Mouse (Mus musculus): ENCODE data around the gene Scd2. TPM values are rescaled to one million over a fixed set of nuclear protein-coding genes. Genes with fewer than 3 reads are reported as not detected.

Gene Scd2
- total and polyA plus RNA-seq, 2 experiments from 2014 or later = 274 to 1,071 TPM

- no peaks in the 10 kb centered on the region for H3K27me3 ChIP-seq (ENCODE audit: insufficient read depth, low read length)
- no peak overlapping the region for H3K4me2 ChIP-seq (ENCODE audit: low read depth, low read length)
- no peak for TF ChIP-seq CTCF (IDR thresholded peaks at IDR 0.05; ENCODE audit: low read depth)
- no peak overlapping the region for H3K4me3 ChIP-seq (ENCODE audit: low read length)
- H3K9ac ChIP-seq (replicated peaks; ENCODE audit: low read length) = no peak overlapping the region
- H3K36me3 ChIP-seq (ENCODE audit: insufficient read depth, low read length) = peaks cover 6% of the 10 kb centered on the region; the same call in 1 of the 2 replicates
- ATAC-seq (no peak), DNase-seq (ENCODE audit: low spot score) (no peak)
- WGBS = 25% methylated on average over 5 of the region's 5 CpGs
- H3K27ac ChIP-seq = no peak overlapping the region
- H3K9me3 ChIP-seq (ENCODE audit: low read length) = no peaks in the 10 kb centered on the region
- peaks cover 3% of the 10 kb centered on the region; the same call in 1 of the 2 replicates for H3K4me1 ChIP-seq (ENCODE audit: insufficient read depth, low read length)
Observed at GRCm38 (mm10) chr19:44310814-44311213, 17.3 kb downstream of the Scd2 start.

GRCm38 (mm10) chr19:44311306-44312006 lies 18.0 kb downstream of the Scd2 start:
- no peak for DNase-seq (ENCODE audit: low spot score)
- 48% methylated on average over 8 of the region's 8 CpGs for WGBS
- Histone ChIP-seq H3K9me3 (ENCODE audit: low read length) (no peaks in the 10 kb centered on the region), H3K36me3 (ENCODE audit: insufficient read depth, low read length) (peaks cover under 1% of the 10 kb centered on the region; the same call in 1 of the 2 replicates), H3K4me3 (ENCODE audit: low read length) (no peak overlapping the region), H3K9ac (replicated peaks; ENCODE audit: low read length) (0 out of 2 replicates have a peak overlapping the region, but pooled peaks have one; percentile 17), H3K27me3 (ENCODE audit: insufficient read depth, low read length) (no peaks in the 10 kb centered on the region), H3K4me1 (ENCODE audit: insufficient read depth, low read length) (peaks cover 3% of the 10 kb centered on the region; the same call in 1 of the 2 replicates), H3K4me2 (ENCODE audit: low read depth, low read length) (no peak overlapping the region), H3K27ac (peak overlapping the region; percentile 51; the same call in 1 of the 2 replicates)
- no peak for ATAC-seq
- TF ChIP-seq CTCF (IDR thresholded peaks at IDR 0.05; ENCODE audit: low read depth) = no peak

- Histone ChIP-seq H3K9ac (replicated peaks; ENCODE audit: low read length) (0 out of 2 replicates have a peak overlapping the region, but pooled peaks have one; percentile 17), H3K4me3 (ENCODE audit: low read length) (no peak overlapping the region), H3K36me3 (ENCODE audit: insufficient read depth, low read length) (no peaks in the 10 kb centered on the region), H3K27me3 (ENCODE audit: insufficient read depth, low read length) (no peaks in the 10 kb centered on the region), H3K4me1 (ENCODE audit: insufficient read depth, low read length) (peaks cover 3% of the 10 kb centered on the region; the same call in 1 of the 2 replicates), H3K4me2 (ENCODE audit: low read depth, low read length) (no peak overlapping the region), H3K9me3 (ENCODE audit: low read length) (no peaks in the 10 kb centered on the region), H3K27ac (peak overlapping the region; percentile 51; the same call in 1 of the 2 replicates)
- TF ChIP-seq CTCF (IDR thresholded peaks at IDR 0.05; ENCODE audit: low read depth) = no peak
- peak; percentile 65 for DNase-seq (ENCODE audit: low spot score)
- ATAC-seq = peak; percentile 38; the same call in 1 of the 2 replicates
- WGBS = 13% methylated on average over 4 of the region's 4 CpGs
Observed at GRCm38 (mm10) chr19:44312007-44312360, 18.5 kb downstream of the Scd2 start.

- no peak for TF ChIP-seq CTCF (IDR thresholded peaks at IDR 0.05; ENCODE audit: low read depth)
- H3K9ac ChIP-seq (replicated peaks; ENCODE audit: low read length) = no peak overlapping the region
- H3K4me3 ChIP-seq (ENCODE audit: low read length) = no peak overlapping the region
- DNase-seq (ENCODE audit: low spot score) (no peak), ATAC-seq (no peak)
- no peaks in the 10 kb centered on the region for H3K36me3 ChIP-seq (ENCODE audit: insufficient read depth, low read length)
- no peaks in the 10 kb centered on the region for H3K27me3 ChIP-seq (ENCODE audit: insufficient read depth, low read length)
- 66% methylated on average over 3 of the region's 3 CpGs for WGBS
- H3K9me3 ChIP-seq (ENCODE audit: low read length) = no peaks in the 10 kb centered on the region
- H3K4me1 ChIP-seq (ENCODE audit: insufficient read depth, low read length) = peaks cover 3% of the 10 kb centered on the region; the same call in 1 of the 2 replicates
- H3K27ac ChIP-seq = no peak overlapping the region
- no peak overlapping the region for H3K4me2 ChIP-seq (ENCODE audit: low read depth, low read length)
Observed at GRCm38 (mm10) chr19:44313066-44313465, 19.6 kb downstream of the Scd2 start.

- Histone ChIP-seq H3K27me3 (ENCODE audit: insufficient read depth, low read length) (no peaks in the 10 kb centered on the region), H3K9me3 (ENCODE audit: low read length) (no peaks in the 10 kb centered on the region), H3K27ac (peak overlapping the region; percentile 41), H3K4me1 (ENCODE audit: insufficient read depth, low read length) (peaks cover 3% of the 10 kb centered on the region; the same call in 1 of the 2 replicates), H3K9ac (replicated peaks; ENCODE audit: low read length) (peak overlapping the region; percentile 35), H3K36me3 (ENCODE audit: insufficient read depth, low read length) (no peaks in the 10 kb centered on the region), H3K4me2 (ENCODE audit: low read depth, low read length) (peak overlapping the region; percentile 81), H3K4me3 (ENCODE audit: low read length) (peak overlapping the region; percentile 45)
- 3% methylated on average over 18 of the region's 18 CpGs for WGBS
- DNase-seq (ENCODE audit: low spot score) = peak; percentile 86
- TF ChIP-seq CTCF (IDR thresholded peaks at IDR 0.05; ENCODE audit: low read depth) = no peak
- peak; percentile 95 for ATAC-seq
Observed at GRCm38 (mm10) chr19:44314327-44314759, 20.9 kb downstream of the Scd2 start.

GRCm38 (mm10) chr19:44314871-44315414 lies 21.5 kb downstream of the Scd2 start:
- Histone ChIP-seq H3K4me2 (ENCODE audit: low read depth, low read length) (peak overlapping the region; percentile 81), H3K4me3 (ENCODE audit: low read length) (peak overlapping the region; percentile 45), H3K9ac (replicated peaks; ENCODE audit: low read length) (peak overlapping the region; percentile 35), H3K36me3 (ENCODE audit: insufficient read depth, low read length) (no peaks in the 10 kb centered on the region), H3K27ac (peak overlapping the region; percentile 41), H3K4me1 (ENCODE audit: insufficient read depth, low read length) (peaks cover 3% of the 10 kb centered on the region; the same call in 1 of the 2 replicates), H3K27me3 (ENCODE audit: insufficient read depth, low read length) (no peaks in the 10 kb centered on the region), H3K9me3 (ENCODE audit: low read length) (no peaks in the 10 kb centered on the region)
- DNase-seq (ENCODE audit: low spot score) (peak; percentile 46), ATAC-seq (peak; percentile 84)
- no peak for TF ChIP-seq CTCF (IDR thresholded peaks at IDR 0.05; ENCODE audit: low read depth)
- 3% methylated on average over 11 of the region's 11 CpGs for WGBS

Data from hindbrain, postnatal 0 days (tissue).